Mouse (Mus musculus): Measurements from ENCODE around the gene Olfr1440. TPM values are rescaled to one million over a fixed set of nuclear protein-coding genes. Genes with fewer than 3 reads are reported as not detected.
A peak's percentile ranks its signal among the peaks of the same experiment; 100 is the strongest.

Olfr1440 gene
- total and polyA plus RNA-seq, 3 experiments: not detected

DNA sequence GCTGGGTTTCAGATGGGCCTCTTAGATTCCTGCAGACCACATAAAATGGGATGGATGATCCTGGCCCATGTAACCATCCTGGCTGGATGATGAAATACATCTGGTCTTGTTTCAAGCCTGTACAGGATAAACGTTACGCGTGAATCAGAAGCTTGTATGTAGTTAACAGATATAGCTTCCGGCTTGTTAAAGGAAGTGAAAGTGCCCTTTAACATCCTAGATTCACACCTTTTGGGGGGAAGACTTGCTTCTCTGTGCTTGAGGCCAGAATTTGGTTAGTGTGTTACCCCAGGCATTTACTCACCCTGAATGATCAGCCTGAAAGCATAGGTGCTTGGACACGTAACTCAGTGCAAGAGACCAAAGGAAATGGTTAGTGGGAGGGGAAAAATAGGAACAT lies 40.0 kb downstream of the Olfr1440 start:
- no peak for DNase-seq (ENCODE audit: extremely low read depth)
- H3K4me2 ChIP-seq (ENCODE audit: insufficient read depth, low read depth, poor library complexity, severe bottlenecking): no peak overlapping the region
- H3K27me3 ChIP-seq (replicated peaks): no peaks in the 10 kb centered on the region
- no peaks in the 10 kb centered on the region for H3K36me3 ChIP-seq (replicated peaks in 1 of 2; ENCODE audit: control insufficient read depth in 1 of 2, insufficient read depth in 1 of 2, low read length in 1 of 2)
- in situ Hi-C loops (cut with MboI; ENCODE audit: low pct_ligation_motif_present, low pct_unique_long_range_greater_than_20kb, low sequenced_read_pairs): no loop called here
- H3K4me1 ChIP-seq (ENCODE audit: control insufficient read depth in 1 of 2, insufficient read depth in 2 of 2): peaks cover 6 to 20% of the 10 kb centered on the region in 2 experiments; a peak in 3 of 4 replicates
- H3K27ac ChIP-seq (ENCODE audit: insufficient read depth, low read depth): no peak overlapping the region
- no peak overlapping the region for H3K4me3 ChIP-seq (replicated peaks in 1 of 3; ENCODE audit: low read depth in 2 of 3, low read length in 2 of 3, poor library complexity in 1 of 3)
- no peaks in the 10 kb centered on the region for H3K9me3 ChIP-seq (replicated peaks; ENCODE audit: low read length)
- no peaks in the 10 kb centered on the region for H3K79me2 ChIP-seq (replicated peaks; ENCODE audit: control insufficient read depth, extremely low read depth, insufficient read depth, poor library complexity, severe bottlenecking)
- no peak for TF ChIP-seq ZC3H11A (IDR thresholded peaks at IDR 0.05; ENCODE audit: low read depth, low read length)
- peak; percentile 80 for TF ChIP-seq MAX (IDR thresholded peaks at IDR 0.05; ENCODE audit: low read length)
- TF ChIP-seq CTCF (conservative IDR thresholded peaks at IDR 0.05 in 1 of 2, IDR thresholded peaks at IDR 0.05 in 1 of 2; ENCODE audit: low read depth in 2 of 2, low read length in 2 of 2): no peak
- TF ChIP-seq USF2 (conservative IDR thresholded peaks at IDR 0.05; ENCODE audit: low read depth, low read length): no peak
- no peak for TF ChIP-seq KAT2A (IDR thresholded peaks at IDR 0.05; ENCODE audit: insufficient replicate concordance, low read length)
- peak; percentile 27; the same call in 1 of the 2 replicates for TF ChIP-seq IRF4 (IDR thresholded peaks at IDR 0.05; ENCODE audit: low read depth, low read length)
- no peak overlapping the region for H3K9ac ChIP-seq (ENCODE audit: insufficient read depth, low read depth)
- dilution Hi-C loops (cut with MboI; ENCODE audit: extremely low pct_ligation_motif_present, extremely low pct_unique_long_range_greater_than_20kb, low sequenced_read_pairs): no loop called here

DNA sequence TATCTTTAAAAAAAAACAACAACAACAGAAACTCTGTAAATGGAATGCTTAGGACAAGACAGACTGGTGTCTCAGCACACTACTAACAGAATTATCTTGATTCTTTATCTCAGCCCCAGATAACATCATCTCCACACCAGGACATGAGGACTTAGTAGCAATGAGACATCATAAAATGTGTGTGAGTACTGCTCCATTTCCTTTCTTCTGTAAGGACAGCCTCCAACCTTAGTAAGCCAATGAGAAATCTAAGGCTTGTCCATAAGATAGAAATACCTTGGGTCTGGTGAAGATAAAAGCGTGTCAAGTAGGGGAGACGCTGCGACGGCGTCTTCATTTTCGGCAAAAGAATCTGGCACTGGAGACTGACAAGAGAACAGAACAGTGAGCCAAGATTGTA lies 40.5 kb downstream of the Olfr1440 start, which contains the start of gene Pfpl:
TSS of gene Pfpl (plus strand) at position 301 of the 400 bp plus-strand sequence.
- Histone ChIP-seq H3K4me3 (replicated peaks in 1 of 3; ENCODE audit: low read depth in 2 of 3, low read length in 2 of 3, poor library complexity in 1 of 3) (no peak within 1 kb of the TSS), H3K4me2 (ENCODE audit: insufficient read depth, low read depth, poor library complexity, severe bottlenecking) (no peak within 1 kb of the TSS), H3K36me3 (replicated peaks in 1 of 2; ENCODE audit: control insufficient read depth in 1 of 2, insufficient read depth in 1 of 2, low read length in 1 of 2) (no peaks in the 10 kb centered on the region), H3K4me1 (ENCODE audit: control insufficient read depth in 1 of 2, insufficient read depth in 2 of 2) (peaks cover 6 to 20% of the 10 kb centered on the region in 2 experiments; a peak in 3 of 4 replicates), H3K27ac (ENCODE audit: insufficient read depth, low read depth) (no peak within 1 kb of the TSS), H3K79me2 (replicated peaks; ENCODE audit: control insufficient read depth, extremely low read depth, insufficient read depth, poor library complexity, severe bottlenecking) (no peaks in the 10 kb centered on the region), H3K9ac (ENCODE audit: insufficient read depth, low read depth) (no peak within 1 kb of the TSS), H3K27me3 (replicated peaks) (no peaks in the 10 kb centered on the region), H3K9me3 (replicated peaks; ENCODE audit: low read length) (no peaks in the 10 kb centered on the region)
- dilution Hi-C loops (cut with MboI; ENCODE audit: extremely low pct_ligation_motif_present, extremely low pct_unique_long_range_greater_than_20kb, low sequenced_read_pairs): no loop called here
- TF ChIP-seq MYC (IDR thresholded peaks at IDR 0.05; ENCODE audit: low read depth, low read length): no peak
- TF ChIP-seq CHD1 (IDR thresholded peaks at IDR 0.05; ENCODE audit: low read depth, low read length): no peak
- TF ChIP-seq KAT2A (IDR thresholded peaks at IDR 0.05; ENCODE audit: insufficient replicate concordance, low read length): no peak
- no peak for TF ChIP-seq E2F4 (IDR thresholded peaks at IDR 0.05; ENCODE audit: insufficient replicate concordance, low read depth, low read length)
- TF ChIP-seq ZKSCAN1 (IDR thresholded peaks at IDR 0.05; ENCODE audit: borderline replicate concordance, low read depth, low read length): no peak
- TF ChIP-seq USF2 (conservative IDR thresholded peaks at IDR 0.05; ENCODE audit: low read depth, low read length): no peak
- no peak for TF ChIP-seq USF1 (IDR thresholded peaks at IDR 0.05; ENCODE audit: low read depth, low read length)
- no peak for TF ChIP-seq UBTF (IDR thresholded peaks at IDR 0.05; ENCODE audit: low read depth, low read length)
- TF ChIP-seq MXI1 (IDR thresholded peaks at IDR 0.05; ENCODE audit: low read depth, low read length): no peak
- no peak for TF ChIP-seq TCF12 (IDR thresholded peaks at IDR 0.05; ENCODE audit: low read depth, low read length)
- no peak for TF ChIP-seq EP300 (IDR thresholded peaks at IDR 0.05; ENCODE audit: low read length)
- TF ChIP-seq GABPA (IDR thresholded peaks at IDR 0.05; ENCODE audit: insufficient replicate concordance, low read depth, low read length): no peak
- no peak for TF ChIP-seq MAFK (IDR thresholded peaks at IDR 0.05; ENCODE audit: insufficient replicate concordance, low read length)
- TF ChIP-seq JUND (conservative IDR thresholded peaks at IDR 0.05; ENCODE audit: low read depth, low read length): no peak
- TF ChIP-seq IRF4 (IDR thresholded peaks at IDR 0.05; ENCODE audit: low read depth, low read length): no peak
- TF ChIP-seq TBP (conservative IDR thresholded peaks at IDR 0.05; ENCODE audit: low read depth, low read length): no peak
- in situ Hi-C loops (cut with MboI; ENCODE audit: low pct_ligation_motif_present, low pct_unique_long_range_greater_than_20kb, low sequenced_read_pairs): no loop called here
- DNase-seq (ENCODE audit: extremely low read depth): no peak

Measured in CH12.LX (cell line).